Mouse (Mus musculus): ENCODE data around the gene Gdpd5. TPM values are rescaled to one million over a fixed set of nuclear protein-coding genes. Genes with fewer than 3 reads are reported as not detected.
"Not testable (repeated sequence)": the region's sequence is repeated elsewhere in the genome, so short reads cannot be mapped to it uniquely, and the experiment has no call there.

The Gdpd5 gene
- polyA plus RNA-seq, 1 experiment from 2014 or later = 43.8 TPM

DNA sequence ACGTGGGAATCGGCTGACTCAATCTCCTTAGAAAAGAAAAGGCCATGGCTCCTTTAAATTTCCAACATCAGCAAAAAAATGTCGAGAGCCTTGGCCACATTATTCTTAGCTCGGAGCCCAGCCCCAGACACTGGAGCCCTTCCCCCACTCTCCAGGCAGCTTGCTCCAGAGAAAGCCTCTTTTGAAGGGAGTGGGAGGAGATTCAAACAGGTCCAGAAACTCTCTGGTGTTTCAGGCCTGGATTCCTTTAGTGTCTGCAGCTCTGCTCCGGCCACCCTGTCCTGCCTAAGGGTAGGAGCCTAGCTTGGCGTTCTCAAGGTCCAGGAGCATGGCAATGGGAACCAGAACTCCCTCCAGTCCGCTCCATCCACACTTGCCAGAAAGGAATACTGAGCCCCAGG, 25.5 kb upstream of the Gdpd5 start:
- Histone ChIP-seq H3K36me3 (no peaks in the 10 kb centered on the region), H3K9ac (peak overlapping the region; percentile 47; the same call in 1 of the 2 replicates), H3K4me3 (no peak overlapping the region), H3K27me3 (no peaks in the 10 kb centered on the region), H3K9me3 (replicated peaks) (no peaks in the 10 kb centered on the region), H3K4me1 (peaks cover 73% of the 10 kb centered on the region), H3K4me2 (replicated peaks) (peak overlapping the region; percentile 40), H3K27ac (peak overlapping the region; percentile 88)
- WGBS = 4% methylated on average over 7 of the region's 7 CpGs
- 0 out of 2 replicates have a peak, but pooled peaks have one; percentile 9 for ATAC-seq (ENCODE audit: low FRiP score)

DNA sequence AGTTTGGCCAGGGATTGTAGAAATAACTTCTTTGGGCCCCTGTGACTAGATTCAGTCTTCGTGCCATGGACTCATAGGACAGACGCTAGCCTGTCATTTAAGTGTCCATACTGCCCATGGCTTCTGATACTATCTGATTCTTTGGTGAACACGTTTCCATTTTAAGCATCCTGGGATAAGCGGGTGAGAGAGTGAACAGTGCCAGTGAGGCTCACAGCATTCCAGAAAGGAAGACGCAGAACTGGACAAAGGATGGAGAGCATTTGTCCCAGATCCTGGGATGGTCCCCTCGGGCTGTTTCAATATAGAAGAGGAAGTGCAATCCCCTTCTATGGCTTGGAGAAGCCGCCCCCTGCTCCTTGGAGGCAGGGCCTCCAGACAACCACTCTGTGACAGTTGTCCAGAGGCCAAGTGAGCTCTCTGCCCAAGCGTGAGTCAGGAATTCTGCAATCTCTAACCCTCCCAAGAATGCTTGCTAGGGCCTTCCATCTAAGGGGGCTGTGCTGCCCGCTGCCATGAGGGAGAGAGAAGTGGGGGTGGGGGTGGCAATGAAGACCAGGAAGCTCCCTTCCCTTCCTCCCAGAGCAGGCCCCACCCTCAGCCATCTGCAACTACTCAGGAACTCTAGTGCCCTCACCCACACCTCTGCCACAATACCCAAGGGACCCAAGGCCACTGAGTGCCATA, 24.8 kb upstream of the Gdpd5 start:
- Histone ChIP-seq H3K9me3 (replicated peaks) (no peaks in the 10 kb centered on the region), H3K36me3 (no peaks in the 10 kb centered on the region), H3K4me2 (replicated peaks) (peak overlapping the region; percentile 40), H3K4me1 (peaks cover 73% of the 10 kb centered on the region), H3K4me3 (no peak overlapping the region), H3K9ac (peak overlapping the region; percentile 47; the same call in 1 of the 2 replicates), H3K27me3 (no peaks in the 10 kb centered on the region), H3K27ac (peak overlapping the region; percentile 88)
- 30% methylated on average over 9 of the region's 9 CpGs for WGBS
- ATAC-seq (ENCODE audit: low FRiP score) = no peak

DNA sequence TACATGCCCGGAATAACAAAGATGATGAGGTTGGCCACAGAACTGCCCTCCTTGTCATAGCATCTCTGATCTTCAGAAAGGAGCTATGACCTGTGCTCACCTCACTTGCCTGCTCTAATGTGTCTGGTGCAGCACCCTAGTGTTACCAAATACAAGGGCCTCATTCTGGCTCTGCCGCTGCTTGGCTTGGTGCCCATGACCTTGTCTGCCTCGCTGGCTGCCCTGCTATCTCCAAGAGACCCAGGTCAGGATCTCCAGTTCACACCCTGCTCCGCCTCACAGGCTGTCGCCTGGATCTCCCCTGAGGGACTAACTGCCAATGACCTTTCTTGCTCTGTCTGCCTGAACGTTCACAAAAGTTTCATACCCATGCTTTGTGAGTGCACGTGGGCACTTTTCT, 24.0 kb upstream of the Gdpd5 start:
- Histone ChIP-seq H3K4me2 (replicated peaks) (no peak overlapping the region), H3K36me3 (no peaks in the 10 kb centered on the region), H3K27me3 (no peaks in the 10 kb centered on the region), H3K4me3 (no peak overlapping the region), H3K9me3 (replicated peaks) (no peaks in the 10 kb centered on the region), H3K27ac (peak overlapping the region; percentile 88; the same call in 1 of the 2 replicates), H3K4me1 (peaks cover 67% of the 10 kb centered on the region), H3K9ac (no peak overlapping the region)
- ATAC-seq (ENCODE audit: low FRiP score) = no peak
- 50% methylated on average over 7 of the region's 7 CpGs for WGBS

DNA sequence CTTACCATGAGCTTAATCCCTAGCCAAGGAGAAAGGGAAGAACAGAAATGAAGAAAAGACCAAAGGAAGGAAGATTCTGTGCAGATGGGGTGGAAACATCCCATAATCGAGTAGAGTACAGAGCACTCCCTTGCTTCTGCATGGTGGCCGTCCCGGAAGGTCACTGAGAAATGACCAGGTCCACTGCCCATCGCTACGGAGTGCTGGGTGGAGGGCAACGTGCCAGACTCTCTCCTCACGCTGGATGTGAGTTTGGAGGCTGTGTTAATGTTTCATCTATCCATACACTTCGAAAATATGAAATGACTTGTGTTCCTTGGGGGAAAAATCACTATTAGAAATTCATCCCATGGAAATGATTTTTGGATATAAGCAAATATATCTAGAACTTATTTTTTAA, 22.8 kb upstream of the Gdpd5 start:
- H3K4me2 ChIP-seq (replicated peaks) = no peak overlapping the region
- peaks cover 55% of the 10 kb centered on the region for H3K4me1 ChIP-seq
- no peak for ATAC-seq (ENCODE audit: low FRiP score)

DNA sequence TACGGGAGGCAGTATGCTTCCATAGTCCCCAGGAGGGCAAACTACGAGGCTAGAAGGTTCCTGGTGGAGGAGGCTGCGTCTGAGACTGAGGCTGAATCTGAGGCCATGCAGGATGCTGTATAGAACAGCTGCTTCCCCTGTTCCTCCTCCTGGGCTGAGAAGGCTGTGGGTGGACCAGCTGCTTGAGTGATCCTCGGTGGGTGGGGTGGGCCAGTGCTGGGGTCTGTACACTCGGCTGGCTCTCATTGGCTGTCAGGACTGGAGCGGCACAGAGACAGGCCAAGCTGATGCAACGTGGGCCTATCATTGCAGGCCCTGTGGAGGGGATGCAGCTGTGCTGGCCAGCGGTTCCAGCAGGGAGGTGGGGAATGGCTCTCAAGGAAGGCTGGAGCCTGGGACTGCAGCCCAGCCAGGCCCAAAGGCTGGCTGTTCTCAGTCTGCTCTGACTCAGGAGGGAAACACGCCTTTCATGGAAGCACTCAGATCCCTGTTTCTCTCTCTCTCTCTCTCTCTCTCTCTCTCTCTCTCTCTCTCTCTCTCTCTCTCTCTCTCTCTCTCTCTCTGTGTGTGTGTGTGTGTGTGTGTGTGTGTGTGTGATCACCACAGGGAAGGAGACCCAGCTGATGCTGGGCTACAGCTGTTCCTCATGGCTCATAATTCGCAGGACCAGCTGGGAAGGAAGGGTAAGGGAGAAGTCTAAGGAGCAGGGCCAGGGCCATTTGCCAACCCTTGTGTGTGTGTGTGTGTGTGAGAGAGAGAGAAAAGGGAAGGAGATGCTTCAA, 21.0 kb upstream of the Gdpd5 start:
- peak overlapping the region; percentile 52 for H3K9ac ChIP-seq
- H3K9me3 ChIP-seq (replicated peaks) = no peaks in the 10 kb centered on the region
- no peaks in the 10 kb centered on the region for H3K36me3 ChIP-seq
- no peaks in the 10 kb centered on the region for H3K27me3 ChIP-seq
- WGBS = 4% methylated on average over 10 of the region's 10 CpGs
- ATAC-seq (ENCODE audit: low FRiP score) = peak; percentile 97
- H3K4me2 ChIP-seq (replicated peaks) = peak overlapping the region; percentile 31
- H3K27ac ChIP-seq = peak overlapping the region; percentile 98
- 0 out of 2 replicates have a peak overlapping the region, but pooled peaks have one; percentile 1 for H3K4me3 ChIP-seq
- peaks cover 55% of the 10 kb centered on the region for H3K4me1 ChIP-seq

More for the DNA sequence above, 22.8 kb upstream of the Gdpd5 start:
- Histone ChIP-seq H3K9ac (no peak overlapping the region), H3K36me3 (no peaks in the 10 kb centered on the region), H3K4me3 (no peak overlapping the region), H3K27me3 (no peaks in the 10 kb centered on the region), H3K27ac (no peak overlapping the region), H3K9me3 (replicated peaks) (no peaks in the 10 kb centered on the region)
- 88% methylated on average over 8 of the region's 8 CpGs for WGBS

DNA sequence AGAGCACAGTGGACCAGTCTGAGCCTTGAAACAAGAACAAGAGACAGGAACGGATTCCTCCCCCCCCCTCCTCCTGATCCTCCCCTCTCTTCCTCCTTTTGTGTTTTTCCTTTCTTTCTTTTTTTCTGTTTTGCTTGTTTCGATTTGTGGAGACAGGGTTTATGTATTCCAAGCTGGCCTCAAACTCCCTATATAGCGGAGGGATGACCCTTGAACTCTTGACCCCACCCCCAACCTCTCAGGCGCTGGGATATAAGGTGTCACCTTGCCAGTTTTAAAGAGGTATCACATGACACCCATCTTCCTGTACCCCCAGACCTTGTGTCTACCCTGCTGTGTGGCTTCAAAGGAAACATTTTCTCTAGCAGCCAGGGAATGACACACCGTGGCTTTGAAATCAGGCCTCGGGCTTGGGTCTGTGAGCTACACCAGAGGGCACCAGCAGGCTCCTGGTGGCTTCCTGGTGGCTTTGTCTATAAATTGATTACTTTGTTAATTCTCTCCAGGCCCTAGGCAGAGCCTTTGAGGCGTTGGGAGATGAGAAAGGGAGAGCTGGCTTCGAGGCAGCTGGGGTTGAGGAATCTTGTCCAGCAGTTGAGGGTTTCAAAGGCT, 20.3 kb upstream of the Gdpd5 start:
- WGBS = 8% methylated on average over 8 of the region's 8 CpGs

DNA sequence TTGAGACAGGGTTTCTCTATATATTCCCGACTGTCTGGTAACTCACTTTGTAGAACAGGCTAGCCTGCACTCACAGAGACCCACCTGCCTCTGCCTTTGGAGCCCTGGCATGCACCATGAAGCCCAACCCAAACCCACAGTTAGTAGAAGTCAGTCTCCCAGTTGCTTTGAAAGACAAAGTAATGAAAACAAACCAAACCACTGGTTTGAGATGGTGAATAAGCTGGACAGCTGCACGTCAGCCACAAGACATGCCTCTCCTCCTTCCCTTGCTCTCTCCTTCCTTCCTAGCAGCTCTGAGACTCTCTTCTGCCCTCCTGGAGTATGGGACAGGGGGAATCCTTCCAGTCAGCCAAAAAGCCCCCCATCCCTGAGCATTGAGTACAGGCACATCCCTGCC, 19.1 kb upstream of the Gdpd5 start:
- Histone ChIP-seq H3K4me1 (peaks cover 36% of the 10 kb centered on the region), H3K27ac (peak overlapping the region; percentile 98; the same call in 1 of the 2 replicates), H3K9me3 (replicated peaks) (no peaks in the 10 kb centered on the region), H3K36me3 (no peaks in the 10 kb centered on the region), H3K4me3 (no peak overlapping the region), H3K27me3 (no peaks in the 10 kb centered on the region), H3K9ac (no peak overlapping the region), H3K4me2 (replicated peaks) (no peak overlapping the region)
- WGBS = 82% methylated on average over 2 of the region's 2 CpGs
- no peak for ATAC-seq (ENCODE audit: low FRiP score)

More for the DNA sequence above, 20.3 kb upstream of the Gdpd5 start:
- H3K4me3 ChIP-seq = no peak overlapping the region
- H3K27me3 ChIP-seq = no peaks in the 10 kb centered on the region
- peak overlapping the region; percentile 98 for H3K27ac ChIP-seq
- peak overlapping the region; percentile 50 for H3K9ac ChIP-seq
- ATAC-seq (ENCODE audit: low FRiP score) = no peak
- peaks cover 48% of the 10 kb centered on the region for H3K4me1 ChIP-seq
- no peaks in the 10 kb centered on the region for H3K36me3 ChIP-seq
- H3K4me2 ChIP-seq (replicated peaks) = peak overlapping the region; percentile 31
- H3K9me3 ChIP-seq (replicated peaks) = no peaks in the 10 kb centered on the region

DNA sequence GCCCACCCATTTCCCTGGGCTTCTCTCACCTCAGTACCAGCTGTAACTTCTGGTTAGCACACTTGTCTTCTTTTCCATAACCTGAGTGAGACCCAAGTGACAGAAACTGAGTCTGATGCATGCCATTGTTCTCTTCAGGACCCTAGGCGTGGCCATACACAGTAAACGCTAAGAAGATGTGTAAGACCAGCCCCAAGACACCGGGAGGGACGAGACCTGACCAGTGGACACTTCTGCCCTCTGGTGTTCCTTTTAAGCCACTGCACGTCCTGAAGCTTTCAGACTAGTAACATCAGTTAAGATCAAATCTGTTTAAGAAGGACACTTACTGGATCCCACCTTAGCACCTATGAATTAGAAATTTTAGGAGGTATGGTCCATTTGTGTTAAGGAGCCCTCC, 16.1 kb upstream of the Gdpd5 start:
- H3K9me3 ChIP-seq (replicated peaks) = no peaks in the 10 kb centered on the region
- ATAC-seq (ENCODE audit: low FRiP score) = peak; percentile 39; the same call in 1 of the 2 replicates
- H3K9ac ChIP-seq = 0 out of 2 replicates have a peak overlapping the region, but pooled peaks have one; percentile 3
- H3K27ac ChIP-seq = no peak overlapping the region
- 2% methylated on average over 5 of the region's 5 CpGs for WGBS
- H3K27me3 ChIP-seq = no peaks in the 10 kb centered on the region
- peaks cover 24% of the 10 kb centered on the region for H3K4me1 ChIP-seq
- no peak overlapping the region for H3K4me3 ChIP-seq
- no peaks in the 10 kb centered on the region for H3K36me3 ChIP-seq
- peak overlapping the region; percentile 27 for H3K4me2 ChIP-seq (replicated peaks)

DNA sequence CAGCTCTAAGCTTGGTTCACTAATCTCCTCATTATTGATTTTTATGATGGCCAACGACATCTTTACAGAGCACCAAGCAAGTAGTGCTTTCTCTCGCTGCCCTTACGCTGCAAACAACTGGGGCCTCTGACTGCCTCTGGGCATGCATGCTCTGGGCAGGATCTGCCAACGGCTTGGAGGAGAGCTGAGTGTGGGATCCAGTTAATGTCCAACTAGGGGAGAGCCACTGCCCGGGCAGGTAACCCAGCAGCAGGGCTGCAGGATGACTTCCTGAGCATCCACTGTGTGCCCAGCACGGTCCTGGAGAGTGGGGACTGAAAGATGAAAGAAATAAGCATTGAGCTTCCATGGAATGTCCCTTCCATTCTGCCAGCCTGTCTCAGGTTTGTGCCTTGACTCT, 14.5 kb upstream of the Gdpd5 start:
- H3K4me1 ChIP-seq = peaks cover 9% of the 10 kb centered on the region
- ATAC-seq (ENCODE audit: low FRiP score) = no peak
- H3K27me3 ChIP-seq = no peaks in the 10 kb centered on the region
- no peaks in the 10 kb centered on the region for H3K36me3 ChIP-seq
- no peaks in the 10 kb centered on the region for H3K9me3 ChIP-seq (replicated peaks)
- no peak overlapping the region for H3K27ac ChIP-seq
- H3K4me2 ChIP-seq (replicated peaks) = no peak overlapping the region
- no peak overlapping the region for H3K4me3 ChIP-seq
- no peak overlapping the region for H3K9ac ChIP-seq
- 79% methylated on average over 6 of the region's 6 CpGs for WGBS

DNA sequence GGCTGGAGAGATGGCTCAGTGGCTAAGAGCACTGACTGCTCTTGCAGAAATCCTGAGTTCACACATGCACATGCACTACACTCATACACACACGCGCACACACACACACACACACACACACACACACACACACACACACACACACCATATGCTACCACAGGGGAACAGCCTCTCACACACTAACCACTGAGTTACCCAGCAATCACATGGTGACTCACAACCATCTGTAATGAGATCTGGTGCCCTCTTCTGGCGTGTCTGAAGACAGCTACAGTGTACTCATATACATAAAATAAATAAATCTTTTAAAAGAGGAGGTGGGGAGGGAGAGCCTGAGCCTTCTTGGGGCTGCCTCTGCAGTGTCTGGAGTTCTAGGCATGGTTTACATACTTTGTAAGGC, 6.9 kb upstream of the Gdpd5 start:
- H3K4me1 ChIP-seq = peaks cover 11% of the 10 kb centered on the region
- not testable (repeated sequence) for H3K27ac ChIP-seq; H3K4me3 ChIP-seq; H3K27me3 ChIP-seq; H3K36me3 ChIP-seq; H3K9ac ChIP-seq; H3K9me3 ChIP-seq (replicated peaks); ATAC-seq (ENCODE audit: low FRiP score); H3K4me2 ChIP-seq (replicated peaks)
- WGBS = 53% methylated on average over 3 of the region's 3 CpGs

DNA sequence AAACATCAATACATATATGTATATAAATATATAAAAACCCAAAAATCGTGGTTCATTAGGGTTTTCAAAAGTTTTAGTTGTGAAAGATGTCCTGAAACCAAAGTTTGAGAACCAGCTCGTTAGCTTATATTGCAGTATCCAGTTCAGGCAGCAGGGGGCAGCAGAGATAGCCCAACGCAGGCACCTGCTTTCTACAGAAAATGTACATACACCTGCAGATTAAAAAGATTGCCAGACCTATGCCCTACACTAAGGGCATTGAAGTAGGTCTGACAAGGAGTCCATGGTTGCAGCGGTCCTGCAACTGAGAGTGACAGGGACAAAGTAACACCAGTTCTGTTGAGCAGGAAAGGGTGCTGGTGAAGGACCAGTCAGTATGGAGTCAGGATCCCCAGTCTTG, 5.8 kb upstream of the Gdpd5 start:
- Histone ChIP-seq H3K36me3 (no peaks in the 10 kb centered on the region), H3K4me2 (replicated peaks) (no peak overlapping the region), H3K9ac (no peak overlapping the region), H3K9me3 (replicated peaks) (no peaks in the 10 kb centered on the region), H3K27me3 (no peaks in the 10 kb centered on the region), H3K4me3 (no peak overlapping the region), H3K4me1 (peaks cover 22% of the 10 kb centered on the region), H3K27ac (no peak overlapping the region)
- ATAC-seq (ENCODE audit: low FRiP score) = no peak
- WGBS = 6% methylated on average over 4 of the region's 4 CpGs

DNA sequence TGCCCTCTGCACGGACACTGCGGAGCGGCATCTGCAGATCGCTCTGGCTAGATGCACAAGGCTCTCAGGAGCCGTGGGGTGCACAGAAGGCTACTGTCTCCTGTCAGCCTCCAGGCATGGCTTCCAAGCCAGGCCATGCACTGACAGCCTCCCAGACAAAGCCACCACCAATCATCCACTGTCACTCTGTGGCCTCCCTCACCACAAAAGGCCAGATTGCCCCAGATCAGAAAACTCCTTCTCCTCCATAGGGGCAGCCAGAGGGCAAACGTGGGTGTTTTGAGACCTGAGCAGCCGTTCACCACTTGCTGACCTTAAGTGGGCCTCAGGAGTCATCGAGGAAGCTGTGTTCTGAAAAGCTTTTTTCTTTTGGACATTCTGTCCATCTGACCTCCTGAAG, 2.3 kb upstream of the Gdpd5 start:
- Histone ChIP-seq H3K27ac (0 out of 2 replicates have a peak overlapping the region, but pooled peaks have one; percentile 30), H3K4me3 (no peak overlapping the region), H3K4me2 (replicated peaks) (no peak overlapping the region), H3K27me3 (no peaks in the 10 kb centered on the region), H3K4me1 (peaks cover 44% of the 10 kb centered on the region), H3K9me3 (replicated peaks) (no peaks in the 10 kb centered on the region), H3K36me3 (no peaks in the 10 kb centered on the region), H3K9ac (peak overlapping the region; percentile 27; the same call in 1 of the 2 replicates)
- ATAC-seq (ENCODE audit: low FRiP score) = no peak
- WGBS = 42% methylated on average over 8 of the region's 8 CpGs
